Mouse (Mus musculus) R1 (cell line): ENCODE measurements around the gene Anln.
A peak's percentile ranks its signal among the peaks of the same experiment; 100 is the strongest.
"Not testable (repeated sequence)": the region's sequence is repeated elsewhere in the genome, so short reads cannot be mapped to it uniquely, and the experiment has no call there.

Experiments used
- DNase-seq: peaks from one replicate; pipeline ENCODE4 v3.0.0-alpha.2; 2018; ENCODE audit warnings: low read depth, low spot score

Gene Anln

GRCm38 (mm10) chr9:22322381-22323211, 66.4 kb downstream of the Anln start:
- peak; percentile 85 for DNase-seq

GRCm38 (mm10) chr9:22319109-22319508, 69.9 kb downstream of the Anln start:
- no peak for DNase-seq

DNA sequence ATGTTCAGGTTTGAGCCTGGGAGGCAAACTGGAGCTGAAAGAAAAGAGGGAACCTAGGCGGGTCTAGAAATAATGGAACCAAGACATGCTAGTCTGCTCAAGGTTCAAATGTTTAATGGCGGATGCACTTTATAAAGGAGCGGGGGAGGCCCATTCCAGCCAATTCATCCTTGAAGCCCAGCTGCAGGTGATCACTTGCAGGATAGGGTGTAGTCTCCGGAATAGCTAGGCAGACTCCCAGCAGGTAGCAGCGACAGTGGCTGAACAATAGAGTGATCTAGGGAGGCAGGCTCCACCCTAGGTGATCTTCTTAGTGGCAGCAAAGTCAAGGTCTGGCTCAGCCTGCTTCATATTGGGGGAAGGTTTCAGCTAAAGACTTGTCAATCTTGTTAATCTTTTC, 72.9 kb downstream of the Anln start:
- peak; percentile 97 for DNase-seq

- DNase-seq: no peak
Observed at GRCm38 (mm10) chr9:22314066-22314465, 74.9 kb downstream of the Anln start.

DNA sequence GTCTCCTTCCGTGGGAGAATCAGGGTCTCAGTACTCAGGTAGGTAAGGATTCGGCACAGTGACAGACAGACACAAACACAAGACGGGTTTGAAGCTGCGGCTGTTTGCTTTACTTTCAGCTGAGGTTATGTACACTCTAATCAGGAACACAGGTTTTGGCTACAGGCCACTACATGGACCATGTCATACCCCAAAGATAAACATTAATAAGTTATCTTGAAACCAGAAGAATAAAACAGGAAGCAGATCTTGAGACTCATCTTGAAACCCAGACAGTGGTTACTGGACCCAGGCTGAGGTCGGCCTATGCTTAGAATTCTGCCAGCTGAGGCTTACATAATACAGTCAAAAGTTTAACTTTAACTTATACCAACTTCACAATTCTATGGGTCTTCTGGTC, 75.8 kb downstream of the Anln start:
- no peak for DNase-seq

DNA sequence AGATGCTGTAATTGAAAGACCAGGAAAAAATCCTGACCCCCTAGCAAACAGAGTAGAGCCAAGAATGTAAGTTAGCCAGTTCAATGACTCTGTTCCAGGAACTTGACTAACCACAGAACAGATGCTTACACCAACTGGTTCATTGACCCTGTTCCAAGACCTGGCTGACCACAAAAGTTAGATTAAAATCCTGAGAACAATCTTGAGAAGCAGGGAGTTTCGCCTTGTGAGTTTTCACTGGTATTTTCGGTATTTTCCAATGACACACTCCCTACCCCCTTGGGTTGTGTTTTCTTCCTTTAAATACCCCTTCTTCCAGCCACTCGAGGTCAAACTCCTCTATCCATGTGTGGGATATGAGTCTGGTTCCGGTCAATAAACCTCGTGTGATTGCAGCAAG, 79.3 kb downstream of the Anln start:
- DNase-seq: no peak

- DNase-seq: not testable (repeated sequence)
Observed at GRCm38 (mm10) chr9:22307920-22308262, 81.1 kb downstream of the Anln start.

GRCm38 (mm10) chr9:22307156-22307919, 81.7 kb downstream of the Anln start, which contains the start of gene Zfp810:
Gene Zfp810, minus strand, starts transcription at chr9:22307648.
- peak; percentile 99 for DNase-seq

DNA sequence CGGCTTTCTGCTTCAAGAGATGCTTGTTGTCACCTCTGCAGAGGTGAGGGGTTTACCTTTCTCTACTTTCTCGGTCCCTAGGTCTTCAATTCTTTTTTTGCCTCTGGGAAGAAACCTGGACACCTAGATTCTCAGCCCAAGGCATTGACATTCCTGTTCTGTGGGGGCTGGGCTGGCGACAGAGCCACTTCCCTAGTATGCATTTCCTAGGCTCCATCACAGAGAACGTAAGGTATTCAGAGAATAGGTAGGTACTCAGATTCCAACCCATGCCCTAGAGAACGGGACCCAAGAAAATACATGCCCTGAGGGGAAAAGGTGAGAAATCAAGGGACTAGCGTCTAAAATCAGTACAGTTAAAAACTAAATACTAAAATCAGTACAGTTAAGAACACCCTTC, 82.3 kb downstream of the Anln start:
- peak; percentile 36 for DNase-seq

- peak; percentile 82 for DNase-seq
Observed at GRCm38 (mm10) chr9:22302199-22302598, 86.8 kb downstream of the Anln start.
